Mouse (Mus musculus) left cerebral cortex, adult 18-20 months (tissue): ENCODE results near the gene Tjp2. TPM values are rescaled to one million over a fixed set of nuclear protein-coding genes. Genes with fewer than 3 reads are reported as not detected.

ENCODE experiments used
- DNase-seq, 2 experiments: peaks; one replicate each; pipeline ENCODE4 v3.0.0; 2021 to 2022; ENCODE audit warnings: low spot score in 2 of 2, mixed read lengths in 1 of 2
- total RNA-seq, 2 experiments: library from RNA; stranded (reverse); gene quantifications; 2 replicates each; pipeline ENCODE4 v1.2.3; 2021

Tjp2 gene
- total RNA-seq, 2 experiments from 2014 or later = 16.9 to 22.2 TPM

DNA sequence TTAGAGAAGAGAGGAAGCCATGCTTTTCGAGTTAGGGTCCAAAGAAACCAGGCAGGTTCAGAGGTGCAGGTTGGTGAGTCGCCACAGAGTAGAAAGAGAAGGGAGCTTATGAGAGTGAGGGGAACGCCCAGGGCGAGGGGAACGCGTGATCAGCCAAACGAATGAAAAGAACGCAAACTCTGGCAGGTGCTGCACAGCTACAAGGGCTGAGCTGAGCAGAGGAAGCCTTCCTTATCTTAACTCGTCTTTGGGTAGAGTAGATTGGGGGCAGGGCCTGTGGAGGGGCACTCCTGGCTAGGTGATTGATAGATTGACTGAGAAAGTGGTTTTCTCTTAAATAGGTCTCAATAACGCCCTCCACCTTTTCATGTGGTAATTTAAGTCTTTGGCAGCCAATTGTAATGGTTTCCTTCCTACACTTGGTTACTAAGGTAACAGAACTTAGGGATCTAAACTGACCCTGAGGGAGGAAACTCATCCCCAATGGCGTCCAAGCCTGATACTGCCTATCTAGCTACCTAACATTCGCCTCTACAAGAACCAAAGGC is 160.4 kb downstream of the Tjp2 start:
- no peak for DNase-seq

DNA sequence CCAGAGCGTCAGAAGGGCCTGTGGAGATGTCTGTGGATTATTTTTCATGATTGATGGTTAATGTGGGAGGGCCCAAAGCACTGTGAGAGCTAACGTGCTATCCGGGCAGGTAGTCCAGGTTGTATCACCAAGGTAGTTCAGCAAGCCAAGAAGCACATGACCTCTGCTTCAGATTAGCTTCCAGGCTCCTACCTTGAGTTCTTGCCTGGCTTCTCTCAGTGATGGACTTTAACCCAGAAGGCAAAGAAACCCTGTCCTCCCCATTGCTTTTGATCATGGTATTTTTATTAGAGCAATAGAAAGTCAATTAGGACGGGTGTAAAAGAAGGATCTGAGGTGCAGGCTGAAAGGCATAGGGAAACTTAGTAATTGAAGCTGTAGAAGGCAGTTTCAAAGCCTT is 161.2 kb downstream of the Tjp2 start:
- DNase-seq = no peak

DNA sequence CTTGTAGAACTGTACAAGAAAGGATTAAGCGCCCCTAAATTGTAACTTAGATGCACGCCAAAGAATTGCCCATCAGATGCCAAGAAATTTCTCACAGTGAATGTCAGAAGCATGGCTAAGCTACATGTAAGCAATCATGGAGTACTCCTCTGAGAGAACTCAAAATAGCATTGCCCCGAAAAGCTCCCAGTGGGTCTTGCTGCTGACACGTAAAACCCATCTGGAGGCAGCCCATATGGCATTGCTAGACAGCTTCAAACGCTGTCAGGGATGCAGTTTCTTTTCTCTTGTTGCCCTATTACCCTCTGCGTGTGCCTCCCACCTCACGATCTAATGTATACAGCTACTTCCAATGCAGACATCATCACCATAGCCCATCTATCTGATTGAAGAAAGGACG is 166.0 kb downstream of the Tjp2 start:
- no peak for DNase-seq

DNA sequence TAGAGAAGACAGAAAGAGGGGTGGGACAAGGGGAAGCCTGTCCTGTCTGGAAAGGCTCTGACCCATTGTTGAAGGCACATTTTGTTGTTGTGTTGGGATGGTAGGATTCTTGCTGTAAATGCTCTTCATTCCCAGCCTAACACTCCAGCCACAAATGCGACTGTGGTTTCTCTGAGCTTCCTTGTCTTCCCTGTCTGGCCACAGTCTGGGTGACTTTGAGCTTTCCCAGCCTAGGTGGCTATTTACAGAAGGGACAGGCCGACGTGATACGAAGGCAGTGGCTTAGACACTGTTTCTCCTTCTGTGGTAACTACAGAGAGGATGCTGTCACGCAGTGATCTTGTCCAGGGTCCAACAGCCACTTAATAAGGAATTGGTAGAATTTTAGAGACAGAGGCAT is 166.8 kb downstream of the Tjp2 start:
- DNase-seq = no peak

DNA sequence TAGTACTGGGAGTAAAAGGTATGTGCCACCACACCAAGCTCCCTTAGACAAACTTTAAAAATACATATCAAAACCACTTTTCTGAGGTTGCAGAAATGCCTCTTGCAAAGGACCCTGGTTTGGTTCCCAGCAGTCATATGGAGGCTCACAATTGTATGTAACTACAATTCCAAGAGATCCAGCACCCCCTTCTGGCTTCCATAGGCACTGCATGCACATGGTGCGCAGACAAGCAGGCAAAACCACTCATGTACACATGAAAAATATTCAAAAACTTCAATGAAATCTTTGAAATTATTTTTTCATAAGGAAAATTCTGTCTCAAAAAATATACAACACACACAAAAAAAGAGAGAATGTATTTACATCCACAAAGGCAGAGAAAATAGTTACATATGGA is 167.9 kb downstream of the Tjp2 start:
- DNase-seq = no peak

DNA sequence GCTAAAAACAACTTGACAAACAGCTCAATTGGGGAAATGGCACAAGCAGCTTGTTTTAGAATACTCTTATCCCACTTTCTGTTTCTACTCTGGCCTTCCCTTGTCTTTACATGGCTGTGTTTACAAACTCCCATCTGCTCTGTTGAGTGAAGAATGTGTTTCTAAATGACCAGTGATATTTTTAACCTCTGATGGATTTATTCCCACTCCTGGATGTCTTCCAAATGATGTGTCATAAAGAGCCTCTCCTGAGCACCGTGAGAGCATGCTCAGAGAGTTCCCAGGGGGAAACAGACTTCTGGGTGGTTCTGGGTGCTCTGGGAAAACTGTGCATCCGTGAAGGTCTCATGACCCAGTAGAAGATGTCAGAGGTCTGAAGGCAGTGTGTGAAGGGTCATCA is 169.9 kb downstream of the Tjp2 start:
- no peak for DNase-seq

DNA sequence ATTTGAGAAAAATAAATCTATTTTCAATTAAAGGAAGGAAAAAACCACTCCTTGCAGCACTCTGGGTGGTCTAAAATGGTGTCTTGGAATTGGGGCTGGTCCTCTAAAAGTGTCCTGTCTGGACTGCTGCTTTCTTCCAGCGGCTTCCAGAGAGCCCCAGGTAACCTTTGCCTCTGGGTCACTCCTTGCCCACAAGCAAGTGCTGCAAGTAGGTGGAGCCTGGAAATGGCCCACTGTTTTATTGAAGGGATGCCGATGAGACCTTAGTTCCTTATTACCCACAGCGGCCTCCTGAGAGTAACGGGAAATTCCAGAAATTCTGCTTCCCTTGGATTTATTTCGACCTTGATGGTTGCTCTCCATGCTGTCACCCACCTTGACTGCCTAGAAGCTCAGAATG is 170.6 kb downstream of the Tjp2 start:
- no peak for DNase-seq

DNA sequence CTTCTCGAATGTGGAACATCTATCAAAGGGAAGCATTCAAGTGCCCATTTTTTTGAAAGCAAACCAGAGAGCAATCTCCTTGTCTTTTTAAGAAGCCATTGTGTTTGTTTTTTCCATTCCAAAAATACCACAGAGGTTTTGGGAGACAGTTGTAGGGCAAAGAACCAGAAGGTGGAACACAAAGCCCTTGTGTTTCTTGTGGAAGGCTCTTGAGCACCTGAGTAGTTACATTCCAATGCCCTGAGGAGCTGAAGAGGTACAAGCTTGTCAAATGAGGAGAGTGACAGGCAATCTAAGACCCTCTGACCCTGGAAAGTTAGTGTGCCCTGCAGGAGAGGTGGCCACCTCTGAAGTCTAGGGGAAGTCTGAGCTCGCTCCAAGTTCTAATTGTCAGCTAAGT is 174.3 kb downstream of the Tjp2 start:
- DNase-seq = no peak

DNA sequence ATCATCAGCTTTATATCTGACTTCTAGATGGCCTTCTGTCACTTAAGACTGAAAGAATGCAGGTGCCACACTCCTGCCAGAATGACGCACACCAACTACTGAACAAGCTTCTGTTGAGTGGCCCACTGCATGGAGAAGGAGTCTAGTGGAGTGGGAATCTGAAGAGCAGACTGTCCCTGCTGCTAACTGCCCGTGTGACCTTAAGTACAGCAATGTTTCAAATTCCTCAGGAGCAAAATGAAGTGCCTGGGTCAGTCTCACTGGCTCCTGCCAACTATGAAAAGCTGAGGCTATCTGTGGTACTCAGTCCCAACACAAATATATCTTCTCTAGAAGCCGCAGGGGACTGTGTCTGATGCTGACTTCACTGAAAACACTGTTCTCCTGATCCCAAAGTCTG is 175.5 kb downstream of the Tjp2 start:
- DNase-seq = no peak

DNA sequence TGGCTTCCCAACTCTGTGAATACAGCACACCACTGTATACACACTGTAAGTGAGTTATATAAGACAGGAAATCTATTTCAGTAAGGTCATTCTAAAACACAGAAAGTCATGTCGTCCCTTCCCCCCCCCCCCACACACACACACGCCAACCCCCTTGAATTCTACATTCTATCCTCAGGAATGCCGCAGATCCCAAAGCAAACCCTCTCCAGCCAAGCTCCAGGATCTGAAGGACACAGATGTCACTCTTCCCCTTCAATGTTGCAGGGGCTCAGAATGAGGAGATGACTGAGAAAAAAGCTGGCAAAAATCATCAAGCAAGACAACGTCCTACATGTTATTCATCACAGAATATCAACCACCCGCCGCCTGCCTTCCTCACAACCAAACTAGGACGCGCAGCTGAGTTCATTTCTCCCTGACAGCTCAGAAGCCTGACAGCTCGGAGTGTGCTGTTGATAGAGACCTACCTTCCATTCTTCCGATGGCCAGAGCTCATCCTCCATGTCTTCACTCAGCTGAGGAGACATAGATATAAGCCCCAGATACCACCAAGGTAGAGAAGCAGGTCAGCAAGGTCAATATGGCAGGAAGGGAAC is 178.3 kb downstream of the Tjp2 start:
- no peak for DNase-seq

Other genes starting within 250 kb of the Tjp2 start
- gene Fam189a2, start 194.0 kb downstream of the Tjp2 start, total RNA-seq = 1 to 10 TPM; 9.1 to 9.6 TPM
- 1 to 10 TPM; 7.7 to 9.2 TPM for gene Fxn, start 55.6 kb upstream of the Tjp2 start, total RNA-seq